In the genomic region with DNA sequence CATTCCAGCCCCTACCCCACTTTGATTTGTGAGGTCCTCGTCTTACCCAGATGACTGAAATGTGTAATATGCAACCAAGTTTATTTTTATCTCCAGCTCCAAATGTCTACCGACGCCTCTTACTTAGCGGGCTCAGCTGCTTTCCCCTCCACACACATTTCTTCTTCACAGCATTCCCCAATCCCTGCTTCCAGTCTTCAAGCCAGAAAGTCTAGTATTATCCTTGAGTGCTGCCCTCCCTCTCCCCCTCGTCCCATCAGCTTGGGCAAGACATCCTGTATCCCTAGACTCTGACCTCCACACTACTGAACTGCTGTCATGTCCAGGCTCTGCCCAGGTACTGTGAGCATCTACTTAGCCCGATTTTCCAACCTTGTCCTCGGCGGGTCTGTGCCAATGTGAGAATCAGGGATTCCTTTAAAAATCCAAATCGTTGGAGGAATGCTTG, we compare ENCODE assay signal across 8 mouse cellular contexts. TPM values are rescaled to one million over a fixed set of nuclear protein-coding genes. Genes with fewer than 3 reads are reported as not detected.
DNase-seq lines count a peak whose midpoint lies in the region; ATAC-seq and TF ChIP-seq lines count a peak whose summit lies in the region.

No protein-coding gene starts in this region.

- H3K4me1 ChIP-seq in cerebellum, adult 2 months (ENCODE audit: control insufficient read depth, insufficient read depth, low read length): peaks cover 20% of the 10 kb centered on the region
- H3K4me1 ChIP-seq in spleen, adult 2 months (ENCODE audit: control insufficient read depth, insufficient read depth, insufficient read length): peaks cover 15% of the 10 kb centered on the region; the same call in 1 of the 2 replicates
- peaks cover 44% of the 10 kb centered on the region for H3K4me1 ChIP-seq in liver, embryonic 13.5 days (replicated peaks)

- peak overlapping the region; percentile 92 for H3K27ac ChIP-seq in cerebellum, adult 2 months (ENCODE audit: insufficient read depth, low read length)
- H3K27ac ChIP-seq in spleen, adult 2 months (ENCODE audit: insufficient read depth, low read length): peak overlapping the region; percentile 83
- no peak overlapping the region for H3K27ac ChIP-seq in liver, embryonic 13.5 days

- TF ChIP-seq POLR2A in cerebellum, adult 2 months (IDR thresholded peaks at IDR 0.05; ENCODE audit: borderline replicate concordance, insufficient read depth, low read length): no peak
- no peak for TF ChIP-seq POLR2A in spleen, adult 2 months (IDR thresholded peaks at IDR 0.05; ENCODE audit: low read depth, low read length)

- peak overlapping the region; percentile 93 for H3K4me2 ChIP-seq in liver, embryonic 13.5 days

- no peak for TF ChIP-seq CTCF in cerebellum, adult 2 months (IDR thresholded peaks at IDR 0.05; ENCODE audit: borderline replicate concordance, insufficient read depth, low read depth, low read length)
- no peak for TF ChIP-seq CTCF in spleen, adult 2 months (IDR thresholded peaks at IDR 0.05; ENCODE audit: extremely low read depth, insufficient read depth, insufficient read length, insufficient replicate concordance)

- DNase-seq in cerebellum, adult 2 months: no peak
- no peak for DNase-seq in cerebellum, adult 9-11 months
- DNase-seq in spleen, adult 2 months (ENCODE audit: low read depth in 1 of 2, low spot score in 2 of 2): no peak
- no peak for DNase-seq in spleen, postnatal 10 days (ENCODE audit: low spot score in 2 of 2)
- no peak for DNase-seq in liver, embryonic 13.5 days
- no peak for DNase-seq in adrenal gland, adult (ENCODE audit: inconsistent age in 2 of 2, low spot score in 1 of 2)
- DNase-seq in yolk sac, embryonic 10.5 days (ENCODE audit: low spot score): no peak

- H3K9ac ChIP-seq in liver, embryonic 13.5 days: peak overlapping the region; percentile 80

- H3K4me3 ChIP-seq in cerebellum, adult 2 months (replicated peaks; ENCODE audit: insufficient read depth, low read depth, low read length): peak overlapping the region; percentile 99
- H3K4me3 ChIP-seq in spleen, adult 2 months (ENCODE audit: extremely low read depth, insufficient read depth, insufficient read length): peak overlapping the region; percentile 97
- peak overlapping the region; percentile 81 for H3K4me3 ChIP-seq in liver, embryonic 13.5 days (replicated peaks)

- no peaks in the 10 kb centered on the region for H3K9me3 ChIP-seq in liver, embryonic 13.5 days (replicated peaks)

- H3K36me3 ChIP-seq in spleen, adult 2 months (ENCODE audit: control insufficient read depth, insufficient read depth, low read length): no peaks in the 10 kb centered on the region
- no peaks in the 10 kb centered on the region for H3K36me3 ChIP-seq in liver, embryonic 13.5 days

- ATAC-seq in liver, embryonic 13.5 days (ENCODE audit: low read depth): no peak
- ATAC-seq in megakaryocyte progenitor cell, adult 5-6 weeks (replicated peaks; ENCODE audit: poor library complexity): no peak

- H3K27me3 ChIP-seq in cerebellum, adult 2 months (ENCODE audit: control insufficient read depth, insufficient read depth, low read length): no peaks in the 10 kb centered on the region
- H3K27me3 ChIP-seq in spleen, adult 2 months (ENCODE audit: control insufficient read depth, insufficient read depth, low read length): no peaks in the 10 kb centered on the region
- peaks cover 6% of the 10 kb centered on the region; the same call in 1 of the 2 replicates for H3K27me3 ChIP-seq in liver, embryonic 13.5 days

- 16% methylated on average over 9 of the region's 9 CpGs for WGBS in cerebellum, adult 2 months
- 17% methylated on average over 9 of the region's 9 CpGs for WGBS in spleen, adult 2 months
- WGBS in liver, embryonic 13.5 days (ENCODE audit: insufficient replicate concordance): 12% methylated on average over 9 of the region's 9 CpGs

RNA-seq across cellular contexts. Expression of a gene that starts 0.4 kb away (rescaled TPM):
- polyA plus RNA-seq in cerebellum, adult 2 months (2012; rRNA removed): 88.5 and 95.4 TPM in 2 replicates
- 89.7 and 113 TPM in 2 replicates for polyA plus RNA-seq in spleen, adult 2 months (2012; rRNA removed)
- 8.7 and 12.1 TPM in 2 replicates for polyA plus RNA-seq in liver, embryonic 13.5 days (2015; fragmentation: Nextera tagmentation; extraction: Ambion mirVana)
- 12.0 and 12.2 TPM in 2 replicates for total RNA-seq in megakaryocyte progenitor cell, adult 5-6 weeks (2015)
- total RNA-seq in megakaryocyte progenitor cell, adult 5-6 weeks (2017): 4.0 and 4.3 TPM in 2 replicates

RNA-seq across cellular contexts. Expression of a gene that starts 51.6 kb away (rescaled TPM):
- polyA plus RNA-seq in cerebellum, adult 2 months (2012; rRNA removed): 110 and 122 TPM in 2 replicates
- polyA plus RNA-seq in spleen, adult 2 months (2012; rRNA removed): 26.3 and 31.3 TPM in 2 replicates
- polyA plus RNA-seq in liver, embryonic 13.5 days (2015; fragmentation: Nextera tagmentation; extraction: Ambion mirVana): 10.4 and 11.4 TPM in 2 replicates
- 32.0 and 45.6 TPM in 2 replicates for total RNA-seq in megakaryocyte progenitor cell, adult 5-6 weeks (2015)
- total RNA-seq in megakaryocyte progenitor cell, adult 5-6 weeks (2017): 29.1 and 30.7 TPM in 2 replicates

RNA-seq across cellular contexts. Expression of a gene that starts 57.4 kb away (rescaled TPM):
- 0.78 and 0.80 TPM in 2 replicates for polyA plus RNA-seq in cerebellum, adult 2 months (2012; rRNA removed)
- polyA plus RNA-seq in spleen, adult 2 months (2012; rRNA removed): 2.0 and 2.6 TPM in 2 replicates
- polyA plus RNA-seq in liver, embryonic 13.5 days (2015; fragmentation: Nextera tagmentation; extraction: Ambion mirVana): 0.95 and 1.1 TPM in 2 replicates
- total RNA-seq in megakaryocyte progenitor cell, adult 5-6 weeks (2015): 3.2 and 3.9 TPM in 2 replicates
- 1.5 and 1.7 TPM in 2 replicates for total RNA-seq in megakaryocyte progenitor cell, adult 5-6 weeks (2017)
